Mouse (Mus musculus) CH12.LX (cell line): ENCODE results near the gene Zfp839. TPM values are rescaled to one million over a fixed set of nuclear protein-coding genes. Genes with fewer than 3 reads are reported as not detected.

Source experiments
- DNase-seq: peaks from one replicate; pipeline ENCODE4 v3.0.0-alpha.2; 2013; ENCODE audit errors: extremely low read depth
- H3K27ac ChIP-seq: 2 replicates; pipeline ENCODE4 v1.5.1; 2012; ENCODE audit warnings: low read depth, mild to moderate bottlenecking, control low read depth, moderate library complexity; ENCODE audit not compliant: insufficient read depth
- H3K27me3 ChIP-seq: replicated peaks from 2 replicates; pipeline ENCODE3; 2012; ENCODE audit warnings: inconsistent platforms
- H3K36me3 ChIP-seq, 2 experiments: replicated peaks in 1 of 2; 2 replicates each; pipeline versions ENCODE3 to v1.6.1; 2012; ENCODE audit warnings: inconsistent platforms in 1 of 2, low read length in 1 of 2, mild to moderate bottlenecking in 1 of 2, mixed read lengths in 1 of 2, moderate library complexity in 1 of 2; ENCODE audit not compliant: control insufficient read depth in 1 of 2, insufficient read depth in 1 of 2
- H3K4me1 ChIP-seq, 2 experiments: 2 replicates each; pipeline ENCODE4 v1.6.1; 2012; ENCODE audit warnings: inconsistent platforms in 1 of 2, moderate library complexity in 1 of 2; ENCODE audit not compliant: insufficient read depth in 2 of 2, control insufficient read depth in 1 of 2
- H3K4me2 ChIP-seq: 2 replicates; pipeline ENCODE4 v1.6.1; 2012; ENCODE audit warnings: low read depth, mild to moderate bottlenecking, control low read depth; ENCODE audit not compliant: poor library complexity, insufficient read depth, severe bottlenecking
- H3K4me3 ChIP-seq, 3 experiments: fragments of 150-350 bp in 1 of 3; sonication (generic) in 1 of 3; replicated peaks in 1 of 3; 2 replicates each; pipeline versions ENCODE3 to v1.5.1; 2011 to 2012; ENCODE audit warnings: low read depth in 2 of 3, low read length in 2 of 3, mild to moderate bottlenecking in 2 of 3, moderate library complexity in 2 of 3, control low read depth in 1 of 3, improper control_type of control experiment in 1 of 3, inconsistent platforms in 1 of 3, mixed read lengths in 1 of 3; ENCODE audit not compliant: poor library complexity in 1 of 3
- H3K79me2 ChIP-seq: replicated peaks from 2 replicates; pipeline ENCODE4 v1.6.1; 2012; ENCODE audit warnings: mild to moderate bottlenecking, moderate library complexity; ENCODE audit not compliant: control insufficient read depth, poor library complexity, insufficient read depth, severe bottlenecking; ENCODE audit errors: extremely low read depth
- H3K9ac ChIP-seq: 2 replicates; pipeline ENCODE4 v1.6.1; 2012; ENCODE audit warnings: low read depth, mild to moderate bottlenecking, control low read depth, moderate library complexity; ENCODE audit not compliant: insufficient read depth
- H3K9me3 ChIP-seq: replicated peaks from 2 replicates; pipeline ENCODE3; 2012; ENCODE audit warnings: low read length, inconsistent platforms, mixed read lengths
- CHD1 ChIP-seq: IDR thresholded peaks from 2 replicates; pipeline ENCODE4 v1.6.1; 2012; ENCODE audit warnings: low read depth, low read length, improper control_type of control experiment, inconsistent platforms
- CHD2 ChIP-seq: IDR thresholded peaks from 2 replicates; pipeline ENCODE4 v1.6.1; 2011; ENCODE audit warnings: low read length, improper control_type of control experiment
- CTCF ChIP-seq, 2 experiments: IDR thresholded peaks in 1 of 2; conservative IDR thresholded peaks in 1 of 2; 2 replicates each; pipeline ENCODE4 v1.5.1; 2011 to 2012; ENCODE audit warnings: low read depth in 2 of 2, low read length in 2 of 2, improper control_type of control experiment in 1 of 2, inconsistent platforms in 1 of 2, mild to moderate bottlenecking in 1 of 2, moderate library complexity in 1 of 2
- E2F4 ChIP-seq: IDR thresholded peaks from 2 replicates; pipeline ENCODE4 v1.6.1; 2011; ENCODE audit warnings: low read depth, low read length, improper control_type of control experiment; ENCODE audit not compliant: insufficient replicate concordance
- ELF1 ChIP-seq: IDR thresholded peaks from 2 replicates; pipeline ENCODE4 v1.6.1; 2014; ENCODE audit warnings: low read depth, mild to moderate bottlenecking, inconsistent platforms, low read length, improper control_type of control experiment
- ETS1 ChIP-seq: conservative IDR thresholded peaks from 2 replicates; pipeline ENCODE4 v1.6.1; 2012; ENCODE audit warnings: low read depth, mild to moderate bottlenecking, inconsistent platforms, low read length, improper control_type of control experiment, moderate library complexity
- IRF4 ChIP-seq: IDR thresholded peaks from 2 replicates; pipeline ENCODE4 v1.6.1; 2014; ENCODE audit warnings: low read depth, mild to moderate bottlenecking, inconsistent platforms, low read length, improper control_type of control experiment
- JUN ChIP-seq: IDR thresholded peaks from 2 replicates; pipeline ENCODE4 v1.6.1; 2011; ENCODE audit warnings: low read depth, mild to moderate bottlenecking, low read length, improper control_type of control experiment, moderate library complexity; ENCODE audit not compliant: insufficient read depth
- JUND ChIP-seq: conservative IDR thresholded peaks from 2 replicates; pipeline ENCODE4 v1.6.1; 2011; ENCODE audit warnings: low read depth, low read length, improper control_type of control experiment
- KAT2A ChIP-seq: IDR thresholded peaks from 2 replicates; pipeline ENCODE4 v1.6.1; 2012; ENCODE audit warnings: low read length, improper control_type of control experiment, inconsistent platforms; ENCODE audit not compliant: insufficient replicate concordance
- MAX ChIP-seq: IDR thresholded peaks from 2 replicates; pipeline ENCODE4 v1.6.1; 2011; ENCODE audit warnings: low read length, improper control_type of control experiment
- MAZ ChIP-seq: IDR thresholded peaks from 2 replicates; pipeline ENCODE4 v1.6.1; 2012; ENCODE audit warnings: low read depth, mild to moderate bottlenecking, inconsistent platforms, low read length, improper control_type of control experiment, moderate library complexity
- MEF2A ChIP-seq: IDR thresholded peaks from 2 replicates; pipeline ENCODE4 v1.6.1; 2014; ENCODE audit warnings: low read depth, mild to moderate bottlenecking, inconsistent platforms, low read length, improper control_type of control experiment, borderline replicate concordance
- MXI1 ChIP-seq: IDR thresholded peaks from 2 replicates; pipeline ENCODE4 v1.6.1; 2011; ENCODE audit warnings: mild to moderate bottlenecking, low read depth, low read length, improper control_type of control experiment
- NRF1 ChIP-seq: IDR thresholded peaks from 2 replicates; pipeline ENCODE4 v1.6.1; 2014; ENCODE audit warnings: low read depth, mild to moderate bottlenecking, inconsistent platforms, low read length, improper control_type of control experiment, moderate library complexity
- RAD21 ChIP-seq: IDR thresholded peaks from 2 replicates; pipeline ENCODE4 v1.6.1; 2011; ENCODE audit warnings: low read depth, mild to moderate bottlenecking, low read length, improper control_type of control experiment, moderate library complexity
- SMC3 ChIP-seq: IDR thresholded peaks from 2 replicates; pipeline ENCODE4 v1.6.1; 2011; ENCODE audit warnings: low read depth, low read length, improper control_type of control experiment
- TCF12 ChIP-seq: IDR thresholded peaks from 2 replicates; pipeline ENCODE4 v1.6.1; 2014; ENCODE audit warnings: low read depth, mild to moderate bottlenecking, inconsistent platforms, low read length, improper control_type of control experiment
- ZC3H11A ChIP-seq: IDR thresholded peaks from 2 replicates; pipeline ENCODE4 v1.6.1; 2012; ENCODE audit warnings: low read depth, mild to moderate bottlenecking, inconsistent platforms, low read length, improper control_type of control experiment
- ZKSCAN1 ChIP-seq: IDR thresholded peaks from 2 replicates; pipeline ENCODE4 v1.6.1; 2012; ENCODE audit warnings: low read depth, inconsistent platforms, low read length, improper control_type of control experiment, borderline replicate concordance
- ZMIZ1 ChIP-seq: IDR thresholded peaks from 2 replicates; pipeline ENCODE4 v1.6.1; 2012; ENCODE audit warnings: low read depth, mild to moderate bottlenecking, inconsistent platforms, low read length, improper control_type of control experiment
- dilution Hi-C: fragments of 300-500 bp; cut with MboI; formaldehyde crosslinking; loops from 2 replicates; pipeline ENCODE4 v1.14.3; 2020; ENCODE audit warnings: low sequenced_read_pairs; ENCODE audit not compliant: extremely low pct_unique_long_range_greater_than_20kb, extremely low pct_ligation_motif_present
- in situ Hi-C: fragments of 300-500 bp; cut with MboI; formaldehyde crosslinking; loops from 3 replicates; pipeline ENCODE4 v1.14.3; 2019; ENCODE audit warnings: low sequenced_read_pairs, low pct_ligation_motif_present, low pct_unique_long_range_greater_than_20kb, mixed read lengths
- polyA plus RNA-seq: library from polyadenylated mRNA; unstranded; fragments of >175 nt; gene quantifications from 2 replicates; pipeline ENCODE4 v1.2.1, GENCODE M21; 2012; ENCODE audit warnings: low read depth; ENCODE audit not compliant: insufficient read length
- total RNA-seq, 2 experiments: library from RNA; depleted of rRNA; stranded (reverse); fragments of 300-350 nt in 1 of 2; fragments of >200 nt in 1 of 2; gene quantifications; 2 replicates each; pipeline ENCODE4 v1.2.3; 2012 to 2014

Zfp839 gene
- total and polyA plus RNA-seq, 3 experiments = 3.7 to 9.2 (median 7.8) TPM

GRCm38 (mm10) chr12:110882291-110882690, 32.2 kb downstream of the Zfp839 start:
- dilution Hi-C loops = no loop called here
- in situ Hi-C loops = no loop called here
- Histone ChIP-seq H3K27ac (no peak overlapping the region), H3K27me3 (no peaks in the 10 kb centered on the region), H3K9me3 (peaks cover 5% of the 10 kb centered on the region), H3K4me2 (no peak overlapping the region), H3K79me2 (peaks cover 11% of the 10 kb centered on the region), H3K36me3 (peaks cover 55 to 80% of the 10 kb centered on the region in 2 experiments), H3K9ac (no peak overlapping the region), H3K4me3 (no peak overlapping the region), H3K4me1 (peaks cover 9 to 34% of the 10 kb centered on the region in 2 experiments; a peak in 3 of 4 replicates)
- peak; percentile 45 for DNase-seq
- no peak for TF ChIP-seq ETS1
- no peak for TF ChIP-seq NRF1
- TF ChIP-seq ZC3H11A = no peak
- TF ChIP-seq CTCF (conservative IDR thresholded peaks at IDR 0.05 in 1 of 2, IDR thresholded peaks at IDR 0.05 in 1 of 2; ENCODE audit: low read depth in 2 of 2, low read length in 2 of 2) = peak in 1 of 2 experiments; percentile 49; a peak in 2 of 4 replicates
- no peak for TF ChIP-seq KAT2A
- no peak for TF ChIP-seq ZMIZ1
- no peak for TF ChIP-seq TCF12
- TF ChIP-seq E2F4 = no peak
- peak; percentile 27 for TF ChIP-seq SMC3
- TF ChIP-seq JUND = 0 out of 2 replicates have a peak, but pooled peaks have one; percentile 29
- no peak for TF ChIP-seq MAX
- peak; percentile 65; the same call in 1 of the 2 replicates for TF ChIP-seq IRF4

- dilution Hi-C loops (no loop called here), in situ Hi-C loops (no loop called here)
- H3K4me2 ChIP-seq = no peak overlapping the region
- no peak overlapping the region for H3K9ac ChIP-seq
- peaks cover 32 to 59% of the 10 kb centered on the region in 2 experiments for H3K36me3 ChIP-seq
- H3K4me1 ChIP-seq = peaks cover 7 to 32% of the 10 kb centered on the region in 2 experiments
- peaks cover 5% of the 10 kb centered on the region for H3K9me3 ChIP-seq
- no peaks in the 10 kb centered on the region for H3K27me3 ChIP-seq
- DNase-seq = no peak
- H3K4me3 ChIP-seq = no peak overlapping the region
- TF ChIP-seq CHD2 (no peak), ELF1 (no peak), IRF4 (no peak), MAZ (no peak), MAX (no peak), MEF2A (no peak), KAT2A (no peak), CHD1 (no peak), MXI1 (no peak), ETS1 (no peak), ZKSCAN1 (no peak), E2F4 (no peak), RAD21 (no peak), JUN (no peak)
- no peak overlapping the region for H3K27ac ChIP-seq
- H3K79me2 ChIP-seq = peaks cover 25% of the 10 kb centered on the region
These were observed 35.2 kb downstream of the Zfp839 start for GRCm38 (mm10) chr12:110885251-110885650.
